19 mouse cellular contexts compared by ENCODE assay signal in the genomic region with DNA sequence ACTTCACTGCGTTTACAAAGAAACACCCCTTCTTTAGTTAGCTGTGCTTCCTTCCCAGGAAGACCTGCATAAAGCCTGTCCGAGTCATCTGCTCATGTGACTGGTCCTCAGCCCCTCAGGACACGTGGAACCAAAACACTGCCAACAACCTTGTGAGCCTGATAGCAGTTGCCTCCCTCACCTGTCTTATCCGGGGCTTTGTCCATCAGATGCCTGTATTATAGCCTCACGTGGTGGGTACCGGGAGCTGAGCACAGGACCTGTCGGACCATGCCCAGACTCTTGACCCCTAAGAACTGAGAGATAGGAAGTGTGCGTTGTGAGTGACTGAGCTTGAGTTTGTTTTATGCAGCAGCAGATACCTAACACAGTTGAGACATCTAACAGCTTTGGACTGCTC.
"Had no signal": no experiment of that assay in that cellular context is flagged by ENCODE, and none has a peak within 500 bp of the region (broad histone marks: within the 10 kb centered on the region; RNA-seq: fewer than 3 reads in every experiment).

No protein-coding gene starts in this region.

- H3K9me3 ChIP-seq: lung, embryonic 15.5 days; midbrain, embryonic 10.5 days; midbrain, embryonic 12.5 days; neural tube, embryonic 13.5 days; neural tube, embryonic 15.5 days had no signal

- H3K4me1 ChIP-seq: midbrain, embryonic 10.5 days; midbrain, embryonic 12.5 days; neural tube, embryonic 13.5 days; neural tube, embryonic 15.5 days had no signal

- H3K36me3 ChIP-seq: lung, embryonic 15.5 days; midbrain, embryonic 10.5 days; midbrain, embryonic 12.5 days; neural tube, embryonic 13.5 days; neural tube, embryonic 15.5 days had no signal

- H3K9ac ChIP-seq: lung, embryonic 15.5 days; midbrain, embryonic 12.5 days; neural tube, embryonic 13.5 days; neural tube, embryonic 15.5 days had no signal

- H3K4me3 ChIP-seq: lung, embryonic 15.5 days; midbrain, embryonic 10.5 days; midbrain, embryonic 12.5 days; myocyte; neural tube, embryonic 13.5 days; neural tube, embryonic 15.5 days had no signal

- H3K4me2 ChIP-seq: lung, embryonic 15.5 days; midbrain, embryonic 12.5 days; neural tube, embryonic 13.5 days; neural tube, embryonic 15.5 days had no signal

- H3K27me3 ChIP-seq: lung, embryonic 15.5 days; midbrain, embryonic 12.5 days; neural tube, embryonic 13.5 days; neural tube, embryonic 15.5 days had no signal

- ATAC-seq: midbrain, embryonic 16.5 days had no signal

- H3K27ac ChIP-seq: lung, embryonic 15.5 days; midbrain, embryonic 10.5 days; midbrain, embryonic 12.5 days; neural tube, embryonic 13.5 days; neural tube, embryonic 15.5 days had no signal

- DNase-seq: lung, adult 2 months; lung, postnatal 10 days; lung, postnatal 4 days; midbrain, embryonic 14.5 days; retina, postnatal 1 day; right cerebral cortex, adult 18-20 months; right cerebral cortex, postnatal 25 days; right cerebral cortex, postnatal 4 days; spleen, adult 18-20 months; thymus, adult 18-20 months; thymus, postnatal 14 days; thymus, postnatal 36 days had no signal
